Mouse (Mus musculus): Measurements from ENCODE around the gene Insm2. TPM values are rescaled to one million over a fixed set of nuclear protein-coding genes. Genes with fewer than 3 reads are reported as not detected.

Insm2 gene
- polyA plus RNA-seq (2014; fragmentation: Illumina TruSeq; extraction: RNeasy Lipid Tissue Mini Kit (QIAGEN cat#74804); ENCODE audit: insufficient read depth, low read depth, low replicate concordance) = not detected

DNA sequence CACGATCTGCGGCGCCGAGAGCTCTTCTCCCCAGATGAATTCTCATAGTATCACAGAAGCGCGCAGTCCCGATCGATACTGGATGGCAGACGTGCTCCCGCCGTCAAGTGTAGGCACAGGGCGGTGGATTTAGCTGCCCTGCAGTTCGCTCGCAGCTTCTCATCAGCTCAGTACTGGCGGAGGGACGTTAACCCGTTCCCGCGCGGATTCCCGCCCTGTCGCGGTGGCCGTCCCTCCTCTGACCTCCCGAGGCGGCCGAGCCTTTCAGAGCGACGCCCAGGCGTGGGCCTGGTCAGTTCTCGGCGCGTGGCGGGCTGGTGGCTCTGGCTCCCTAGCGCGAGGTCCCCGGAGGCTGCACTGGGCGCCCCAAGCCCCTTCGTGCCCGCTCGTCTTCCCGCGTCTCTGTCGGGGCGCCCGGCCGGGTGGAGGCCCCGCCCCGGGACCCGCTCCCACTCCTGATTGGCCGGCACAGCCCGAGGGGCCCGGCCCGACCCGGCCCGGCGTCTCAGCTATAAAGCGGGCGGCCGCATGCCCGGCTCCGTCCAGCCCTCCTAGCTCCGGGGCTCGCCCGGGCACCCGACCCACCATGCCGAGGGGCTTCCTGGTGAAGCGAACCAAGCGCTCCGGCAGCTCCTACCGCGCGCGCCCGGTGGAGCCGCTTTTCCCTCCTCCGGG lies at the start of gene Insm2:
Gene Insm2 (plus strand): TSS at position 541 of the 675 bp plus-strand sequence.

DNA sequence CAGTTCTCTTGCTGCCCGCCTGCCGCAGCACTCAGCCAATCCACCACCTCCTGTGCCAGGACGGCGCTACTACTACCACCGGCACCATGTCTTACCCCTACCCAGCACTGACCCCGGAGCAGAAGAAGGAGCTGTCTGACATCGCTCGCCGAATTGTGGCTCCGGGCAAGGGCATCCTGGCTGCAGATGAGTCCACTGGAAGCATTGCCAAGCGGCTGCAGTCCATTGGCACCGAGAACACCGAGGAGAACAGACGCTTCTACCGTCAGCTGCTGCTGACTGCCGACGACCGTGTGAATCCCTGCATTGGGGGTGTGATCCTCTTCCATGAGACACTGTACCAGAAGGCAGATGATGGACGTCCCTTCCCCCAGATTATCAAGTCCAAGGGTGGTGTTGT lies 34.0 kb upstream of the Insm2 start, which contains the start of gene Aldoart2:
Gene Aldoart2 (plus strand): TSS at position 34 of the 400 bp plus-strand sequence.

Other genes starting within 250 kb of the Insm2 start
- 234 TPM for gene Psma6, start 215.2 kb upstream of the Insm2 start, polyA plus RNA-seq (2014; fragmentation: Illumina TruSeq; extraction: RNeasy Lipid Tissue Mini Kit (QIAGEN cat#74804); ENCODE audit: insufficient read depth, low read depth, low replicate concordance)
- gene Nfkbia, start 106.8 kb upstream of the Insm2 start, polyA plus RNA-seq (2014; fragmentation: Illumina TruSeq; extraction: RNeasy Lipid Tissue Mini Kit (QIAGEN cat#74804); ENCODE audit: insufficient read depth, low read depth, low replicate concordance) = 129 TPM
- not detected for gene Aldoart2, start 34.2 kb upstream of the Insm2 start, polyA plus RNA-seq (2014; fragmentation: Illumina TruSeq; extraction: RNeasy Lipid Tissue Mini Kit (QIAGEN cat#74804); ENCODE audit: insufficient read depth, low read depth, low replicate concordance)
- gene Ralgapa1, start 221.7 kb downstream of the Insm2 start, polyA plus RNA-seq (2014; fragmentation: Illumina TruSeq; extraction: RNeasy Lipid Tissue Mini Kit (QIAGEN cat#74804); ENCODE audit: insufficient read depth, low read depth, low replicate concordance) = 9.9 TPM
- 11.5 TPM for gene Brms1l, start 236.9 kb downstream of the Insm2 start, polyA plus RNA-seq (2014; fragmentation: Illumina TruSeq; extraction: RNeasy Lipid Tissue Mini Kit (QIAGEN cat#74804); ENCODE audit: insufficient read depth, low read depth, low replicate concordance)